Mouse (Mus musculus) limb, embryonic 15.5 days (tissue): ENCODE measurements at regions not wholly inside any gene's neighbourhood (a gene's known extent, or its start where the extent isn't known, plus 50 kb on each side); places are given as distances from the start of the nearest gene placed in this dataset.

Experiments
- ATAC-seq: fragments of 200-750 bp; cut with Nextera tagmentation; 2 replicates; pipeline ENCODE4 v1.8.0; 2017; ENCODE audit warnings: low read depth, moderate TSS enrichment; ENCODE audit not compliant: insufficient number of reproducible peaks, low FRiP score, low TSS enrichment
- H3K27ac ChIP-seq: fragments of 300-500 bp; sonication (generic); 2 replicates; pipeline ENCODE4 v1.5.1; 2015; ENCODE audit warnings: moderate library complexity, mild to moderate bottlenecking, inconsistent platforms
- H3K27me3 ChIP-seq: fragments of 300-500 bp; sonication (generic); 2 replicates; pipeline ENCODE4 v1.6.1; 2015; ENCODE audit warnings: inconsistent platforms
- H3K36me3 ChIP-seq: fragments of 300-500 bp; sonication (generic); 2 replicates; pipeline ENCODE4 v1.6.1; 2015; ENCODE audit warnings: inconsistent platforms
- H3K4me1 ChIP-seq: fragments of 300-500 bp; sonication (generic); 2 replicates; pipeline ENCODE4 v1.6.1; 2015; ENCODE audit warnings: inconsistent platforms
- H3K4me2 ChIP-seq: fragments of 300-500 bp; sonication (generic); 2 replicates; pipeline ENCODE4 v1.6.1; 2015; ENCODE audit warnings: mild to moderate bottlenecking, inconsistent platforms
- H3K4me3 ChIP-seq: fragments of 300-500 bp; sonication (generic); 2 replicates; pipeline ENCODE4 v1.5.1; 2015; ENCODE audit warnings: mild to moderate bottlenecking, inconsistent platforms
- H3K9ac ChIP-seq: fragments of 300-500 bp; sonication (generic); 2 replicates; pipeline ENCODE4 v1.6.1; 2015; ENCODE audit warnings: inconsistent platforms
- H3K9me3 ChIP-seq: fragments of 300-500 bp; sonication (generic); 2 replicates; pipeline ENCODE4 v1.6.1; 2016; ENCODE audit warnings: inconsistent platforms
- WGBS: fragments of 180-500 bp; shearing (Covaris S2); methylation state at CpG from one replicate; pipeline ENCODE4 v1.1.7; 2015; 5-methylcytosine and 5-hydroxymethylcytosine counted together

DNA sequence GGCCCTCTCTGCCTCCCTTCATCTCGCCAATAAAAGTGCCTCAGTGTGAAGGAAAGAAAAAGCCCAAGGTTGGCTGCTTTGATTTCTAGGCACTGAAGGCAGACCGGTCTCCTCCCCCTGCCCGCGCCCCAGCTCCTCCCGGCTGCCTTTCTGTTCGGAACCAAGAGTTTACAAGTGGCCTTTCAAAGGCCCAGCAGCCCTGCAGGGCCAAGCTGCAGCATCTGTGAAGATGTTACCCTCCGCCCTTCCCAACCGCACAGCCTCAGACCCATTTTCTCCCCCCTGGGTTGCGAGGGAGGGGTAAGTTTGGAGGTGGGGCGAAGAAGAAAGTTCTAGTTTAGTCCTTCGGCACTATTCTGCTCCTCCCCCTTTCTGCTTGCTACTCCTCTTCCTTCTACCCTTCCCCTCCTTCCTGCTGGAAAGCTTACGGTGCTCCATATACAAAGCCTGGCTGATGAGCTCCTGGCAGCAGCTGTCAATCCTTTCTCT is 227.1 kb upstream of the Tprg start:
- no peaks in the 10 kb centered on the region for H3K9me3 ChIP-seq
- under 1% methylated on average over 12 of the region's 12 CpGs for WGBS
- H3K4me2 ChIP-seq = peak overlapping the region; percentile 65
- H3K36me3 ChIP-seq = no peaks in the 10 kb centered on the region
- H3K4me1 ChIP-seq = peaks cover 25% of the 10 kb centered on the region
- peak; percentile 51 for ATAC-seq
- H3K27ac ChIP-seq = peak overlapping the region; percentile 98
- H3K9ac ChIP-seq = 0 out of 2 replicates have a peak overlapping the region, but pooled peaks have one; percentile 23
- H3K27me3 ChIP-seq = 0 out of 2 replicates have a peak, but pooled peaks cover 3% of the 10 kb centered on the region
- peak overlapping the region; percentile 58 for H3K4me3 ChIP-seq

DNA sequence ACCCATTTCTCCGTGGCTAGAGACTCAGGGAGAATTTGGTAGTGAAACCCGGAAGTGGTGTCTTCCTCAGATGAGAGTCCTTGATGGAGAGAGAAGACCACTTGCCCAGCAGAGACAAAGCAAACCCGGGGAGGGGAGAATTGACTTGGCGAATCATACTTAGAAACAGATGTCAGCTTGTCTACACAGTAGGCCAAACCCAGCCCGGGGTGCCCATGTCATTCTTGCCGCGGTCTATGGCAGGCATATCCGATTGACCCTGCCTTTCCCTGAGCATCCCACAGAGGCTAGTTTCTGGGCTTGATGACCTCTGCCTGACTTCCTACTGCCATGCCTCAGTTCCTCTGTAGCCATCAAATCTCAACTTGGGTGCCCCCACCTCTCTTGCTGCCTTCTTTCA is 226.4 kb upstream of the Tprg start:
- H3K36me3 ChIP-seq = no peaks in the 10 kb centered on the region
- H3K27me3 ChIP-seq = 0 out of 2 replicates have a peak, but pooled peaks cover 6% of the 10 kb centered on the region
- ATAC-seq = no peak
- 76% methylated on average over 8 of the region's 8 CpGs for WGBS
- H3K4me1 ChIP-seq = peaks cover 25% of the 10 kb centered on the region
- peak overlapping the region; percentile 98 for H3K27ac ChIP-seq
- H3K9me3 ChIP-seq = no peaks in the 10 kb centered on the region
- no peak overlapping the region for H3K9ac ChIP-seq
- H3K4me2 ChIP-seq = 0 out of 2 replicates have a peak overlapping the region, but pooled peaks have one; percentile 65
- no peak overlapping the region for H3K4me3 ChIP-seq

DNA sequence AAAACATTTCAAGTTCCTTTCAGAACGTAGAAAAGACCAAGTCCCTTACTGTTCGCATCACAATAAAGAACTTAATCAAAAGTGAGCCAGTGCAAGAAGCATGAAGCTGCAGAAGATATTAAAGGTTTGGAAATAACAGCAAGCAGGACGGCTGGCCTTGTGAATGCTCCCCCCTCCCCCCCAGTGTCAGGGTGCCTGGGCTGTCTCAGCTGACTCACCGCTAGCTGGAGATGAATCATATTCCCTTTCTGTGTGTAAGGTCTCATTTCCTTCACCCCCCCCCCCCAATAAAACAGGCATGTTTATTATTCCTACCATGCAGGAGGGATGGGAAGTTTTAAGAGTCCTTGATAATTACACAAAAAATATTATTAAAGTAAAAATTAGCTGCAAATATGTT is 225.0 kb upstream of the Tprg start:
- no peak overlapping the region for H3K4me2 ChIP-seq
- WGBS = 63% methylated on average over 4 of the region's 4 CpGs
- no peak overlapping the region for H3K27ac ChIP-seq
- no peak for ATAC-seq
- no peak overlapping the region for H3K4me3 ChIP-seq
- H3K4me1 ChIP-seq = peaks cover 23% of the 10 kb centered on the region
- no peak overlapping the region for H3K9ac ChIP-seq
- 0 out of 2 replicates have a peak, but pooled peaks cover 6% of the 10 kb centered on the region for H3K27me3 ChIP-seq
- no peaks in the 10 kb centered on the region for H3K36me3 ChIP-seq
- H3K9me3 ChIP-seq = no peaks in the 10 kb centered on the region

DNA sequence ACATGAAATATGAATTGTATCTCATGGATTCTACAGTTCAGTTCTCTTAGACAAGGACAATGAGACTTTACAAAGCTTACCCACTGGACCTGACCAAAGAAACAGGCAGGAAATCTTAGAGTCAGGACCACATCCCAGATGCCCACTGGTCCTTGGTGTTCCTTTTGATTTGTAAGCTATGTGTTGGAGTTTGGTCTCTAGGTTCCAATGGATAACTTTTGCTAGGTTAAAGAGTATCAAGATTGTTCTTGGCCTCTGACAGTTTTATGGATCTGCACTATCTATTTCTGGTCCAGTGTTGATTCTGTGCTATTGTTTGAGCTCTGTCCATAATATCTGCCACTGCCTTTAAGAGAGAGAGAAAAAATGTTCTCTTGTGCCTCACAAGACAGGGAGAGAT is 222.6 kb upstream of the Tprg start:
- Histone ChIP-seq H3K27ac (no peak overlapping the region), H3K4me2 (no peak overlapping the region), H3K9me3 (no peaks in the 10 kb centered on the region), H3K27me3 (0 out of 2 replicates have a peak, but pooled peaks cover 6% of the 10 kb centered on the region), H3K4me3 (no peak overlapping the region), H3K36me3 (no peaks in the 10 kb centered on the region), H3K4me1 (peaks cover 13% of the 10 kb centered on the region), H3K9ac (no peak overlapping the region)
- no peak for ATAC-seq

DNA sequence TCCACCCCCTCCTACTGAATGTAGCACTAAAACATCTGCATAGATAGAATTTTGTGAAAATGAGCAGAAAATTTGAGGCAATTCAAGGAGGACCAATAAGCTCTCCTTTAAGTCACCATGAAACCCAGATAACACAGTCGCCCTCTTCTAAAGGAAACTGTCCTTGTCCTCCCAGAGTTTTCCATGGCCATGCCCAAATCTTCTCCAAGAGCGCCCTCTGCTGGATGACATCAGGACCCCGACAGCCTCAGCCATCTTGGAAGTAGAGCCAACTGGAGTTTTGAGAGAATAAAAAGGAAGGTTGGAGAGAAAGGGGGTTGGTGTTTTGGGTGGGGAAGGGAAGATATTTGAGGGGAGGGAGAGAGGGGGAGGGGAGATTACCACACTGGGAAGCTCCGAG is 222.1 kb upstream of the Tprg start:
- H3K9me3 ChIP-seq = no peaks in the 10 kb centered on the region
- no peaks in the 10 kb centered on the region for H3K36me3 ChIP-seq
- WGBS = 18% methylated on average over 4 of the region's 4 CpGs
- ATAC-seq = no peak
- peaks cover 11% of the 10 kb centered on the region for H3K4me1 ChIP-seq
- no peak overlapping the region for H3K4me2 ChIP-seq
- no peak overlapping the region for H3K9ac ChIP-seq
- no peak overlapping the region for H3K4me3 ChIP-seq
- H3K27ac ChIP-seq = no peak overlapping the region
- H3K27me3 ChIP-seq = 0 out of 2 replicates have a peak, but pooled peaks cover 6% of the 10 kb centered on the region

DNA sequence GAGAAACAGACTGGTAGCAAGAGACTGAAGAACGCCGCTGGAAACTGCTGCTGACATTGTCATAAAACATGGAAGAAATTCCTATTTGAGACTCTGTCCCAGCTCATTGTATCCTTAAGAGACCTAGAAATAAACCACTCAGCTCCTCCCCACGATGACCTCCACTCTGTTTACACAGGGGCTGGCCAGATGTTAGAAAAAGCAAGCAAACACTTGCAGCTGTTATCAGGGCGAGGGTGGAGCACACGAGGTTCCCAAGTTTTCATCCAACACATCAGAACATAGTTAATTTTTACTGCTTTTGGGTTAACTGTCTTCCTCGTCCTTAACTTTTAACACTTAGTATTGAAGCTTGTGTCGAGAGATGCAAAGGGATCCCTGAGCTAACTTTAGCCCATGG is 219.8 kb upstream of the Tprg start:
- Histone ChIP-seq H3K4me2 (no peak overlapping the region), H3K9me3 (no peaks in the 10 kb centered on the region), H3K9ac (no peak overlapping the region), H3K36me3 (no peaks in the 10 kb centered on the region), H3K4me3 (no peak overlapping the region), H3K27me3 (0 out of 2 replicates have a peak, but pooled peaks cover 6% of the 10 kb centered on the region), H3K4me1 (peaks cover 2% of the 10 kb centered on the region; the same call in 1 of the 2 replicates), H3K27ac (no peak overlapping the region)
- ATAC-seq = no peak
- WGBS = 41% methylated on average over 7 of the region's 7 CpGs

DNA sequence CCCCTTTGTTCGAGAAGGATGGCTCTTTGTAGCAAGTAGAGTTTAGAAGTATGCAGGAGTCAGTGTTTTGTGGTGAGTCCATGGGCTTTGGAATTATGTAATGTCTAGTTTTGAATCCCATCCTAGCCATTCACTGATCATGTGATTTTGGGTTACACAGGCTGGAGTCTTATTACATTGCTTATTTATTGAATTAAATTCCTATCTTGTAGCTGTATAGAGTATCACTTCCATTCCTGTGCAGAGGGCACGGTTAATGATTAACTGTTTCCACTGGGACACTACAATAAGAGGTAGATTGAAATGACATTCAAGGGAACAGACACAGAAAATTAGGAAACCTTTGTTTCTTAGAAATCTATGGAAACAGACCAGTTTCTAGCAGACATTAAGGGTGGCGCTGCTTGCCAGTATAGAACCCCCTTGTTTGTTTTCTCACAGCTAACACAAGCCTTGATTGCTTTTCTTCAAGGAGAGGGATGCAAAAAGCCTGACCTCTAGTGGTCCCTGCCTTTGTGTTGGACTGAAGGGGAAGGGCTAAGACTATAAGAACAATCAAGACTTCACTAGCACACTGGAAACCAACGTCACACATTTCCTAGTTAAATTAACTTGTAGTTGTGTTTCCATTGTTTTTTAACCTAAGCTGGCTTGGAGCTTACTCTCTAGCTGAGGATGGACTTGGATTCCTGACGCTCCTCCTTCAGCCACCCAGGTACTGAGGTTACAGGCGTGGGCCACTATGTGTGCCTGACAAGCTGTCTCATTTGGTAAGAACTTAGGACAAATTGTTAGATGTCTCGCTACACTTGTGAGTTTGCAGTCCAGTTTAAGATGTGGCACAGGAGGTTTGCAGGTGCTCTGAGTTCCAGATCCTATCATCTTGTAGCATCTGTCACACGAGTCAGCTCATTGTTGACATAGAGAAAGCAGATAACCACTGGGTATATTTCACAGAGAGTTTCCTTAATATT is 219.1 kb upstream of the Tprg start:
- 0 out of 2 replicates have a peak, but pooled peaks cover 6% of the 10 kb centered on the region for H3K27me3 ChIP-seq
- H3K4me1 ChIP-seq = no peaks in the 10 kb centered on the region
- no peaks in the 10 kb centered on the region for H3K9me3 ChIP-seq
- ATAC-seq = no peak
- H3K36me3 ChIP-seq = no peaks in the 10 kb centered on the region
- no peak overlapping the region for H3K27ac ChIP-seq
- H3K4me3 ChIP-seq = no peak overlapping the region
- no peak overlapping the region for H3K4me2 ChIP-seq
- no peak overlapping the region for H3K9ac ChIP-seq
- 48% methylated on average over 8 of the region's 8 CpGs for WGBS

DNA sequence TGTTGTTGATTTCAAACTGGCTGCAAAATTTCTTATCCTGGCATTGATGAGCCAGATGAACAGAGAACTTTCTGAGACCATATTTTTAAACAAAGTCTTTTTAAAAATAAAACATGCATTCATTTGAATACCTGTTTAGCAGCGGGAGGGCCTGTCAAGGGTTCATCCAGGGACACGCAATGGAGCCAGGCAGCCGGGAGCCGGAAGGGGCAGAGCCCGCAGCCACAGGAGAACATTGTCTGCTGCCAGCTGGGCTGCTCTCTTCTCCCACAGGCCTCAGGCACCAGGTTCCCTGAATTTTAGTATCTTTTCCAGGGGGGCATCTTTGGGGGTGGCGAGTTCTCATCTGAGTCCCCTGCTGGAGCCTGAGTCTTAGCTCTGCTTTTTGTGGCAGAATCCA is 205.8 kb upstream of the Tprg start:
- no peak for ATAC-seq
- no peaks in the 10 kb centered on the region for H3K36me3 ChIP-seq
- WGBS = 90% methylated on average over 6 of the region's 6 CpGs

DNA sequence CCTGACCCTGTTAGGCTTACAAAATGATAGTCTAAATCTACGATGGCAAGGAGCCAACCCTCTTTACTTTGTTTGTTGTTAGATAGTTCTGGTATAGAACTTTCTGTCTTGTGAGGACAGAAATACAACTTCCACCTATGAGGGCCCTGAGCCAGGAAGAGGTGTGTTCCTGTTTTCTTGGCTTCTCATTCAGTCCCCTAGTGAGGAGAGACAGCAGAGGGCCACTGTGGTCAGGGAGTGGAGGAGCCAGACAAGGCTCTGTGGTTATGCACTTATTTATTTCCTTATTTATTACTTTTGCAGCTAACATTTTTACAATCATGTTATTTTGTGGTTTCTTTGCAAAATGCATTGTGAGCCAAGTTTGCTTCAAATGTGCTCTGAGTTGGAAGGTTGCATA is 202.9 kb upstream of the Tprg start:
- H3K4me2 ChIP-seq = no peak overlapping the region
- no peak overlapping the region for H3K27ac ChIP-seq
- ATAC-seq = no peak
- H3K9me3 ChIP-seq = no peaks in the 10 kb centered on the region
- no peak overlapping the region for H3K4me3 ChIP-seq
- H3K9ac ChIP-seq = no peak overlapping the region
- WGBS = 85% methylated on average over 1 of the region's 1 CpGs
- H3K36me3 ChIP-seq = no peaks in the 10 kb centered on the region
- H3K4me1 ChIP-seq = peaks cover 4% of the 10 kb centered on the region; the same call in 1 of the 2 replicates
- H3K27me3 ChIP-seq = no peaks in the 10 kb centered on the region

More for the DNA sequence above, 205.8 kb upstream of the Tprg start:
- no peak overlapping the region for H3K4me2 ChIP-seq
- no peak overlapping the region for H3K27ac ChIP-seq
- H3K4me3 ChIP-seq = no peak overlapping the region
- no peaks in the 10 kb centered on the region for H3K9me3 ChIP-seq
- H3K27me3 ChIP-seq = no peaks in the 10 kb centered on the region
- H3K9ac ChIP-seq = no peak overlapping the region
- H3K4me1 ChIP-seq = no peaks in the 10 kb centered on the region

DNA sequence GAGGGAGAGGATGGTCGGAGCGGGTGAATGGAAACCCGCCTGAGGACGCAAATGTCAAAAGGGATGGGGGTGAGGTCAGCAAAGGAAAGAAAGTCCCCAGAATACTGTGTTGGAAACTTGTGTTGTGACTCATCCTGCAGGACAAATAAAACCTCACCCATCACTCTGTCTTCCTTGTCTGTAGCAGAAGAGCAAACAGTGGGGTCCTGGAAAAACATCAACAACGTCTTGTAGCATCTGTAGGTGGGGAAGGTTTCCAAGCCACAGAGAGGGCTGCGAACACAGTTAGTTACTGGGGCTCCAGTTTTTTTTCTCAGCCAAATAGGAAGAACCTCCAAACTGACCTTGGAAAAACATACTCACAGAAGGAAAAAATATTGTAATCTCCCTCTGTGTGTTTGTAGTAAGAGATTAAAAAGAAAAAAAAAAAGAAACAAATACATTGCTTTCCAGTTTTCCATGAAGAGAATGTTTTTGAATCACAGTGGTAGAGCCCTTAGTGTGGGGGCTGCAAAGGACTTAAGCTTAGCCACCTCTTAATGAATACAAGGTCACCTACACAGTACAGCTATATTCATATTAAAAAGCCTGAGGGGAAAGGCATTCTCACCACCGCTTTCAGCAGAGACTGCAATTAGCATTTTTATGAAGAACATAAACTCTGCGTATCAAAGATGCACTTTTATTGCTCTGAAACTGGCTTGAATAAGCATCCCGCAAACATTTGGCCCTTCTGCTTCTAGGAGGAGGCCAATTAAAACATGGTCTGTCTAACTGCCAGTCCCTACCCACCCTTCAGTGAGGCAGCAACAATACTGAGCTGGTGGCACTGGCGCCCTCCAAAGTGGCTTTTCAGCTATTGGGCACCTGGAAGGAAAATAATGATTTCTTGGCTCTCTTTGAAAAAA is 198.6 kb upstream of the Tprg start:
- H3K27ac ChIP-seq = no peak overlapping the region
- no peak overlapping the region for H3K4me3 ChIP-seq
- H3K9me3 ChIP-seq = no peaks in the 10 kb centered on the region
- H3K36me3 ChIP-seq = no peaks in the 10 kb centered on the region
- WGBS = 53% methylated on average over 10 of the region's 10 CpGs
- no peak overlapping the region for H3K4me2 ChIP-seq
- H3K9ac ChIP-seq = no peak overlapping the region
- no peaks in the 10 kb centered on the region for H3K27me3 ChIP-seq
- peaks cover 4% of the 10 kb centered on the region; the same call in 1 of the 2 replicates for H3K4me1 ChIP-seq
- ATAC-seq = no peak

DNA sequence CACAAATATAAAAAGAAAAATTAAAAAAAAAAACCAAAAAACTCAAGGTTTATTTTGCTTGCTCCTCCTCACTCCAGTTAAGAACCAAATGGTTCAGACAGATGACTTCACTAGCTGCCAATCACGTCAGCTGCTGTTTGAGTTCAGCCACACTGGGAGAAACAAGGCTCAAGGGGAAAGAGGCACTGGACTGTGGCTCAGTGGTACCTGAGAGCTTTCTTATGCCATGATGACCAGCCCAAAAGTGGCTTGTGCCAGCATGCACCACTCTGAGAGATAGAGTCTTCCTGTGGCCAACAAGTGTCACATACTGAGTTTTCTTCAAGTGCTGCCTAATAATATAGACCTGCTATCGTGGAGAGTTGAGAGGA is 198.0 kb upstream of the Tprg start:
- no peak overlapping the region for H3K4me3 ChIP-seq
- H3K9me3 ChIP-seq = no peaks in the 10 kb centered on the region
- peaks cover 4% of the 10 kb centered on the region; the same call in 1 of the 2 replicates for H3K4me1 ChIP-seq
- no peak overlapping the region for H3K4me2 ChIP-seq
- H3K9ac ChIP-seq = no peak overlapping the region
- 73% methylated on average over 2 of the region's 2 CpGs for WGBS
- ATAC-seq = no peak
- no peaks in the 10 kb centered on the region for H3K27me3 ChIP-seq
- no peaks in the 10 kb centered on the region for H3K36me3 ChIP-seq
- no peak overlapping the region for H3K27ac ChIP-seq
